Mouse (Mus musculus): ENCODE results near the gene Myo16. TPM values are rescaled to one million over a fixed set of nuclear protein-coding genes. Genes with fewer than 3 reads are reported as not detected.

Gene Myo16
- polyA plus RNA-seq, 1 experiment from 2014 or later, result 0.25 TPM

DNA sequence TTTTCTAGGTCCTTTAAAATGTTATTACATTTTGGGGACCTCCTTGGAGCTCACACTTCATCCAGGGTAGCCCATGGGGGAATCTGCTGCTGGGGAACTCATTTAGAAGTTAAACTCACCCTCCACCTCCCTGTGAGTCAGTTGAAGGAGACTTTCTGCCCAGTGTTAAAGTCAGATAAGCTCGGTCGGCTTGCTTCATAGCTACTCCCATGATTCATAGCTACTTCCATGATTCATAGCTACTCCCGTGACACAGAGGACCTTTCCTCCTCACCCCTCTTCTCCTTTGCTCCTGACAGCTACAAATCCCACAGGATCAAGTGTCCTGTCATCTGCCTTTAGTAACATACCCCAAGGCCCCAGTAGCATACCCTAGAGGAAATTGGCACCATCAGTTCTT is 89.6 kb downstream of the Myo16 start:
- H3K27ac ChIP-seq (ENCODE audit: low read length), result no peak overlapping the region
- H3K36me3 ChIP-seq (ENCODE audit: control insufficient read depth, insufficient read depth, low read length), result no peaks in the 10 kb centered on the region
- no peaks in the 10 kb centered on the region for H3K4me1 ChIP-seq (replicated peaks; ENCODE audit: control insufficient read depth, insufficient read depth, low read length)
- 50% methylated on average over 3 of the region's 3 CpGs for WGBS
- no peaks in the 10 kb centered on the region for H3K27me3 ChIP-seq (ENCODE audit: control insufficient read depth, insufficient read depth, low read depth, low read length)
- H3K9me3 ChIP-seq (ENCODE audit: control insufficient read depth, low read length), result no peaks in the 10 kb centered on the region
- no peak overlapping the region for H3K4me2 ChIP-seq (ENCODE audit: low read depth, low read length)
- ATAC-seq (ENCODE audit: low read depth), result no peak
- no peak overlapping the region for H3K4me3 ChIP-seq (ENCODE audit: low read length)
- no peak overlapping the region for H3K9ac ChIP-seq (ENCODE audit: low read length)

DNA sequence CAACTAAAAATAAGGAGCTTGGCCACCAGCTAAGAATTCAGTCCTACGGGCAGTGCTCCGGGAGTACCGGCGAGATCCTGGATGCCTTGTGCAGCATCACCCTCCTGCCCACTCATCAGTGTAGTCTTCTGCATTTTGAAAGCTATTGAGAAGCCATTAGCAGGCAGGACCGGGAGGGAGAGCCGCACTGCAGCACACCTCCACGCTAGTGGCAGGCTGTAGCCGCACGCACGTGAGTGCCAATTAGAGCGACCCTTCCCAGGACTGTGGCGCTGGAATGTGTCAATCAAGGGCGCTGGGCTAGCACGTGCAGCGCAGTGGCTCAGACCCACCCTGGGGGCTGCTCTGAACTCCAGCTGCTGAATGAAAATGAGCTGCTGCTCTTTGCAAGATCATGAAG is 95.4 kb downstream of the Myo16 start:
- no peaks in the 10 kb centered on the region for H3K36me3 ChIP-seq (ENCODE audit: control insufficient read depth, insufficient read depth, low read length)
- no peak overlapping the region for H3K27ac ChIP-seq (ENCODE audit: low read length)
- no peak overlapping the region for H3K4me2 ChIP-seq (ENCODE audit: low read depth, low read length)
- no peak for ATAC-seq (ENCODE audit: low read depth)
- H3K4me1 ChIP-seq (replicated peaks; ENCODE audit: control insufficient read depth, insufficient read depth, low read length), result no peaks in the 10 kb centered on the region
- H3K4me3 ChIP-seq (ENCODE audit: low read length), result no peak overlapping the region
- peaks cover 4% of the 10 kb centered on the region for H3K27me3 ChIP-seq (ENCODE audit: control insufficient read depth, insufficient read depth, low read depth, low read length)
- 4% methylated on average over 15 of the region's 15 CpGs for WGBS
- no peaks in the 10 kb centered on the region for H3K9me3 ChIP-seq (ENCODE audit: control insufficient read depth, low read length)
- no peak overlapping the region for H3K9ac ChIP-seq (ENCODE audit: low read length)

DNA sequence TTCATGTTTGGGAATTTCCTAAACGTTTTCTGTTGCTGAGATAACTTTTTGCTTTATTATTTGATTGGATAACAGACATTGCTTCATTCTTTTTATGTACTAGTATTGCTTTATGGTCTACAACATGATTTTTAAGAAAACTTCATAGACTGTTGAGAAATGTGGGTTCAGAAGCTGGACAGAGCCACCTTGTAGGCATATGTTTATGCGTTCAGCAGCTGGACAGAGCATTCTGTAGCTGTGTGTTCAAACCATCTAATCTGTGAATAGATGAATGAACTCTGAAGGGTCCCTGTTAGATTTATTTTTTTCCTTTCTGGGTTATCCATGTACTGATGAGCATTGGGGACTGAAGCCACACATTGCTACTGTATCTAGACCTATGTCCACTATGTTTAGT is 102.0 kb downstream of the Myo16 start:
- no peaks in the 10 kb centered on the region for H3K36me3 ChIP-seq (ENCODE audit: control insufficient read depth, insufficient read depth, low read length)
- no peaks in the 10 kb centered on the region for H3K4me1 ChIP-seq (replicated peaks; ENCODE audit: control insufficient read depth, insufficient read depth, low read length)
- ATAC-seq (ENCODE audit: low read depth), result no peak
- no peak overlapping the region for H3K9ac ChIP-seq (ENCODE audit: low read length)
- H3K27me3 ChIP-seq (ENCODE audit: control insufficient read depth, insufficient read depth, low read depth, low read length), result no peaks in the 10 kb centered on the region
- H3K27ac ChIP-seq (ENCODE audit: low read length), result no peak overlapping the region
- H3K9me3 ChIP-seq (ENCODE audit: control insufficient read depth, low read length), result no peaks in the 10 kb centered on the region
- H3K4me2 ChIP-seq (ENCODE audit: low read depth, low read length), result no peak overlapping the region
- H3K4me3 ChIP-seq (ENCODE audit: low read length), result no peak overlapping the region
- 52% methylated on average over 2 of the region's 2 CpGs for WGBS

DNA sequence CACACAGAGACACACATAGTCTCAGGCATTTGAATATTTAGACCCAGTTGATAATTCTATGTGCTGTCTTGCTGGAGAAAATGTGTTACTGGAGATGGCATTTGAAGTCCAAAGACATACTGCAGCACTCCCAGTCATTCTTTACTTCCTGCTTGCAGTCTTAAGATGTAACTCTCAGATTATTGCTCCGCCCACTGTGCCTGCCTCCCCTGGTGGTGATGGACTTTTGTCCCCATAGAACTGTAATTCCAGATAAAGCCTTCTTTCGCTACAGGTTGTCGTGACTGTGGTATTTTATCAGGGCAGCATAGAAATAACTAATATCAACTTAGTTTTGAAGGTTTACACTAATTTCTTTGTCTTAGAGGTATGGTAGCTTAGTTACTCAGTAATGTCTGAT is 102.9 kb downstream of the Myo16 start:
- Histone ChIP-seq H3K4me2 (ENCODE audit: low read depth, low read length) (no peak overlapping the region), H3K27ac (ENCODE audit: low read length) (no peak overlapping the region), H3K27me3 (ENCODE audit: control insufficient read depth, insufficient read depth, low read depth, low read length) (no peaks in the 10 kb centered on the region), H3K36me3 (ENCODE audit: control insufficient read depth, insufficient read depth, low read length) (no peaks in the 10 kb centered on the region), H3K9ac (ENCODE audit: low read length) (no peak overlapping the region), H3K4me1 (replicated peaks; ENCODE audit: control insufficient read depth, insufficient read depth, low read length) (no peaks in the 10 kb centered on the region), H3K4me3 (ENCODE audit: low read length) (no peak overlapping the region), H3K9me3 (ENCODE audit: control insufficient read depth, low read length) (no peaks in the 10 kb centered on the region)
- ATAC-seq (ENCODE audit: low read depth), result no peak
- 76% methylated on average over 3 of the region's 3 CpGs for WGBS

DNA sequence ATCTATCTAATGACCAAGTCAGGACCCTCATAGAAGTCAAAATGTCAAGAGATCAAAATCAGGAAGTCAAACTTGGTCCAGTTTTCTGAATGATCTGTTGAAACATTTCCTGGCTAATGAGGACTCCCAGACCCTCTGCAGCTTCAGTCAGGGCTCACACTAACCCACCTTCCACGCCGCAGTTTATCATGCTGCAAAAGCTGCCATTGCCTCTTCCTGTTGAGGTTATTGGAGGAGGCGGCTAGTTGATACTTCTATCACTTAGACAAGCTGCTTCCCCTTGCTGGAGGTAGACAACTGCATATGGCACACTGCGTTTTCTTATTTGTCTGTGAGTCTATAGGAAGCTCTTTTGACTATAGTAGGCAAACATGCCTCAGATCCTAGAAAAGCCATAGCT is 116.4 kb downstream of the Myo16 start:
- no peak for ATAC-seq (ENCODE audit: low read depth)
- Histone ChIP-seq H3K27me3 (ENCODE audit: control insufficient read depth, insufficient read depth, low read depth, low read length) (no peaks in the 10 kb centered on the region), H3K36me3 (ENCODE audit: control insufficient read depth, insufficient read depth, low read length) (no peaks in the 10 kb centered on the region), H3K4me3 (ENCODE audit: low read length) (no peak overlapping the region), H3K4me1 (replicated peaks; ENCODE audit: control insufficient read depth, insufficient read depth, low read length) (no peaks in the 10 kb centered on the region), H3K9ac (ENCODE audit: low read length) (no peak overlapping the region), H3K4me2 (ENCODE audit: low read depth, low read length) (no peak overlapping the region), H3K27ac (ENCODE audit: low read length) (no peak overlapping the region), H3K9me3 (ENCODE audit: control insufficient read depth, low read length) (no peaks in the 10 kb centered on the region)
- 78% methylated on average over 4 of the region's 4 CpGs for WGBS

DNA sequence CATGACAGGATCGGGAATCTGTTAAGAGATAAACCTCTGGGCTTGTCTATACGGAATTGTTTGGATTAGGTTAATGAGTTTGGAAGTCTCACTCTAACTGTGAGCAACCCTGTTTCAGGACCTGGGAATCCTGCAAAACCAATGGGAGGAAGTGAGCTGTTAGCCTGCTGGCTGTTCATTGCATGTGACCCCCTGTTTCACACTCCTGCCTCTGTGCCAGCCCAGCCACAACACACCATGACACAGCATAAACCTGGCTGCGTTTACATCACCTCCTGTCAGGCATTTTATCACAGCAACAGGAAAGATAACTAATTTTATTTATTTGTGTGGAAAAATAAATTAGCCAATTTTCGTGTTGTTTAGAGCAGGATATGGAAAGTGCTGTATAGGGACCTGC is 138.9 kb downstream of the Myo16 start:
- H3K4me3 ChIP-seq (ENCODE audit: low read length), result no peak overlapping the region
- no peak overlapping the region for H3K27ac ChIP-seq (ENCODE audit: low read length)
- no peaks in the 10 kb centered on the region for H3K4me1 ChIP-seq (replicated peaks; ENCODE audit: control insufficient read depth, insufficient read depth, low read length)
- H3K27me3 ChIP-seq (ENCODE audit: control insufficient read depth, insufficient read depth, low read depth, low read length), result no peaks in the 10 kb centered on the region
- no peaks in the 10 kb centered on the region for H3K9me3 ChIP-seq (ENCODE audit: control insufficient read depth, low read length)
- no peak for ATAC-seq (ENCODE audit: low read depth)
- H3K36me3 ChIP-seq (ENCODE audit: control insufficient read depth, insufficient read depth, low read length), result no peaks in the 10 kb centered on the region
- 26% methylated on average over 4 of the region's 4 CpGs for WGBS
- no peak overlapping the region for H3K9ac ChIP-seq (ENCODE audit: low read length)
- H3K4me2 ChIP-seq (ENCODE audit: low read depth, low read length), result no peak overlapping the region

DNA sequence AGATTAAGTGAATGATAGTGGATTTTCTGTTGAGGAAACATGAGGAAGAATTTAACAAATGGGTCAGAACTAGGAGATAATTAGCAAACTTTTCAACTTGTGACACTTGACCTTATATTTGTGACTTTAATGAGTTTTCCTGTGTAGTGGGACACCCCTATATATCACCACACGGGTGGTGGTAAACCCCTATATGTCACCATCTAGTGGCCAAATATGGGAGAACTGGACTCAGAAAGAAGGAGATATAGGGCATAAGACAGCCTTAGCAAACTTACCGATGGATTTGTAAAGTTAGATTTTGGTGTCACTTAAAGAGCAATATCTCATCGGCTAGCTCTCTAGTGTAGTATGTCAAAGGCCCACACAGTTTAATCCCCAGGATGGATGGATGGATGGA is 147.1 kb downstream of the Myo16 start:
- no peak overlapping the region for H3K27ac ChIP-seq (ENCODE audit: low read length)
- no peaks in the 10 kb centered on the region for H3K36me3 ChIP-seq (ENCODE audit: control insufficient read depth, insufficient read depth, low read length)
- H3K4me3 ChIP-seq (ENCODE audit: low read length), result no peak overlapping the region
- ATAC-seq (ENCODE audit: low read depth), result no peak
- no peaks in the 10 kb centered on the region for H3K27me3 ChIP-seq (ENCODE audit: control insufficient read depth, insufficient read depth, low read depth, low read length)
- H3K9ac ChIP-seq (ENCODE audit: low read length), result no peak overlapping the region
- WGBS, result 31% methylated on average over 3 of the region's 3 CpGs
- H3K4me2 ChIP-seq (ENCODE audit: low read depth, low read length), result no peak overlapping the region
- H3K4me1 ChIP-seq (replicated peaks; ENCODE audit: control insufficient read depth, insufficient read depth, low read length), result no peaks in the 10 kb centered on the region
- H3K9me3 ChIP-seq (ENCODE audit: control insufficient read depth, low read length), result no peaks in the 10 kb centered on the region

DNA sequence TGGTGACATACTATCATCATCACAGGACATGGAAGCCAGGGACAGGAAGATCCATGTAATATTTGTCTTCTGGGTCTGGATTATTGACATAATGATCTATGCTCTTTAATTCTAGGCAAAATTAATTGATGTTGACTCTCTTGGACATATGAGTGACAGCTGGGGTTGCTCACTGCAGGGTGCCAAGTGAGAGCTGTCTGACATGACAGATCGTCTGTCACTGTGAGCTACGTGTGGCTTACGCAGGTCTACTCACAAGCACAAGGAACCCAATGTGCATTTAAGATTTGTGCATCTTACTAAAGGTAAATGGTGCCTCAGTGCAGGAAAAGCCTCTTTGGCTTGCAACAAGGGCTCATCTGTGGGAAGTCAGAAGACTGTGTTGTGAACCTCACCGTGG is 149.3 kb downstream of the Myo16 start:
- ATAC-seq (ENCODE audit: low read depth), result no peak
- H3K4me1 ChIP-seq (replicated peaks; ENCODE audit: control insufficient read depth, insufficient read depth, low read length), result no peaks in the 10 kb centered on the region
- no peaks in the 10 kb centered on the region for H3K27me3 ChIP-seq (ENCODE audit: control insufficient read depth, insufficient read depth, low read depth, low read length)
- H3K4me2 ChIP-seq (ENCODE audit: low read depth, low read length), result no peak overlapping the region
- no peak overlapping the region for H3K27ac ChIP-seq (ENCODE audit: low read length)
- no peaks in the 10 kb centered on the region for H3K9me3 ChIP-seq (ENCODE audit: control insufficient read depth, low read length)
- WGBS, result 66% methylated on average over 4 of the region's 4 CpGs
- H3K9ac ChIP-seq (ENCODE audit: low read length), result no peak overlapping the region
- H3K4me3 ChIP-seq (ENCODE audit: low read length), result no peak overlapping the region
- H3K36me3 ChIP-seq (ENCODE audit: control insufficient read depth, insufficient read depth, low read length), result no peaks in the 10 kb centered on the region

DNA sequence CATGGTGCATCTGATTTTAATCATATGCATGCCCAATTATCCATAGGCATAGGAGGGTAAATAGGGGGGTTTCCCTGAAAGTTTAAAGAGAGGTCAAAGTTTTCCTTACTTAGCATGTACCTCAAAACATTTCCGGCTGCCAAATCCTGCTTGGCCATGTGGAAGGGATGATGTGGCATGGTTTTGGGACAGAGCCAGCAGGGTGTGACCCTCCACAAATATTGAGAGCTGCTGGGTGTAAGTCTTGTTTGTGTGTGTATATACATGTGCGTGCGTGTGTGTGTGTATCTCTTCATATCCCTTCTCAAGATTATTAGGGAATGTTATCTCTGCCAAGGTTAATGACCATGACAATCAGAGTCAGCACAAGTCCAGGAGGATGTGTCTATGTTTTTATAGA is 150.3 kb downstream of the Myo16 start:
- Histone ChIP-seq H3K9me3 (ENCODE audit: control insufficient read depth, low read length) (no peaks in the 10 kb centered on the region), H3K4me1 (replicated peaks; ENCODE audit: control insufficient read depth, insufficient read depth, low read length) (no peaks in the 10 kb centered on the region), H3K27ac (ENCODE audit: low read length) (no peak overlapping the region), H3K27me3 (ENCODE audit: control insufficient read depth, insufficient read depth, low read depth, low read length) (no peaks in the 10 kb centered on the region), H3K9ac (ENCODE audit: low read length) (no peak overlapping the region), H3K4me3 (ENCODE audit: low read length) (no peak overlapping the region), H3K4me2 (ENCODE audit: low read depth, low read length) (no peak overlapping the region), H3K36me3 (ENCODE audit: control insufficient read depth, insufficient read depth, low read length) (no peaks in the 10 kb centered on the region)
- no peak for ATAC-seq (ENCODE audit: low read depth)
- 47% methylated on average over 3 of the region's 3 CpGs for WGBS

DNA sequence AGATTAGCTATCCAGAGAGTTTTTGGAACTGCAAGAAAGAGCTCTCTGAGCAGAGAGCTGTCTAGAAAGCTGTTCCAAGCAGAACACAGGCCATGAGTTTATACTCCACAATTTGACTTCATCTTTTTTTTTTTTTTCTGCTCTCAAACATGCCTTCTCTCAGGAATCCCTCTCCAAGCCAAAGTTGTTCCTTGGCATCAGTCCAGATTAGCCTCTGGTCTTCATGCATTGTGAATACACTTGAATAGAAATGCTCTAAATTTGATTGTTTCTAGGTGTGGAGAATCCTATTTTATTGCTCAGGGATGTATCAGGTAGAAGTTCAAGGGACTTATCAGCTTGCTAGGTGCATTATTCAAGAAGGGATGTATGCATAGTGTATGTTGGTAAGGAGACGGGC is 151.0 kb downstream of the Myo16 start:
- WGBS, result 57% methylated on average over 1 of the region's 1 CpGs
- Histone ChIP-seq H3K4me1 (replicated peaks; ENCODE audit: control insufficient read depth, insufficient read depth, low read length) (no peaks in the 10 kb centered on the region), H3K4me3 (ENCODE audit: low read length) (no peak overlapping the region), H3K27me3 (ENCODE audit: control insufficient read depth, insufficient read depth, low read depth, low read length) (no peaks in the 10 kb centered on the region), H3K9ac (ENCODE audit: low read length) (no peak overlapping the region), H3K27ac (ENCODE audit: low read length) (no peak overlapping the region), H3K9me3 (ENCODE audit: control insufficient read depth, low read length) (no peaks in the 10 kb centered on the region), H3K4me2 (ENCODE audit: low read depth, low read length) (no peak overlapping the region), H3K36me3 (ENCODE audit: control insufficient read depth, insufficient read depth, low read length) (no peaks in the 10 kb centered on the region)
- ATAC-seq (ENCODE audit: low read depth), result no peak

Measured in lung, embryonic 16.5 days (tissue).